Mouse (Mus musculus) activated CD4-positive, CD25-positive, alpha-beta regulatory T cell, adult 9 weeks (primary cell): ENCODE measurements around the gene Sigirr. TPM values are rescaled to one million over a fixed set of nuclear protein-coding genes. Genes with fewer than 3 reads are reported as not detected.

Experiments
- polyA plus RNA-seq: library from polyadenylated mRNA; unstranded; fragments of 100-300 nt; shearing (Covaris generic); gene quantifications from one replicate; pipeline ENCODE4 v1.2.1, GENCODE M21; 2017

The Sigirr gene
- polyA plus RNA-seq = 240 TPM

DNA sequence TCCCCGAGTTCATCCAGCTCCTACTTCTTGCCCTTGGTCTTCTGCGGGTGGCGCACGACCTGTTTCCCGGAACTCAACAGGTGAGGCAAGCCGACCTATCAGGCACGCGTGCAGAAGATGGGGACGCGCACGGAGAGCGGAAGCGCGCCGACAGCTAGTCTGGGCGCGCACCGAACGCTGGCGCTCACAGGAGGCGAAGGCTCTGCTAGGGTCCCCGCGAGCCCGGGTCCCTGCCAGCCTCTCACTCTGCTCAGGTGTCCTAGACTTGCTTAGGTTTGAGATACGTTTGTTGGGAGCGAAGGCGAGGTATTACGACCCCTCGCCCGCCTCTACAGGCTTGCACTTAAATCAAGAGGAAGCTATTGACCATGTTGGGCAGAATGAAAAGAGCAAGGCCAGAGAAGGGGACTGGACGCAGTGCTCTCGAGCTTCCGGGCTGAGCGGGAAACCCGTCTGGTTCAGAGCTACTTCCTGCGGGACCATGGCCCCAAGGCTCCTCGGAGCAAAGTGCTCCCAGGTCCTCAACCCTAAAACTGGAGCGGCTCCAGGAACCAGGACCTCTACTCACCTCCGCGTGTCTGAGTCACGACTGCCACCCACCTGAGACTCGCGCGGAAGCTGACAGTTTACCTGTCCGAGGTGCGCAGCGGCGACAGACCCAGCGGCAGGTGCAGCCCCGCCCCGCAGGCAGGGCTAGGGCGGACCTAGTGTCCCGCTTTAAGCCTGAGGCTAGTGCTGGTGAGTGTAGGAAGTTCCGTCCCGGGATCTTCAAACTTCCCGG lies at the start of gene Sigirr:
Gene Sigirr, minus strand, starts transcription at position 662 of the 781 bp plus-strand sequence.

DNA sequence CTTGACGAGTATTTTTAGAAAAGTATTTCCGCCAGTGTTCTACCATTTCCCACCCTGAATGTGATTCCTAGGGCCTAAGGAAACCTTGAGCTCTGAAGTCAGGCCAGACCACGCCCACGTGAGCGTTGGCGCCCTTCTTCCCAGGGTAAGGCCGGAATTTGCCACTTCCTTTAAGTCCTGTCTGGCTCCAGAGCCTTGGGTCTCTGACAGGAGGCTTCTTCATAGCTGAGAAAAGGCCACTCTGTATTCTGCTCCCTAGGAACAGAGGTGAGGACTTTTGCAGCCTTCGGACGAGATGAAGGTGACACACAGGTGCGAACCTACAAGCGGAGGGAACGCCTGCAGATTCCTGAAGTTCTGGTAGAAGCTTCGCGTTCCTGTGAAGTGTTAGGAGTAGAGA lies 21.9 kb upstream of the Sigirr start, which contains the start of gene Ptdss2:
Gene Ptdss2, plus strand, starts transcription at position 138 of the 400 bp plus-strand sequence.

DNA sequence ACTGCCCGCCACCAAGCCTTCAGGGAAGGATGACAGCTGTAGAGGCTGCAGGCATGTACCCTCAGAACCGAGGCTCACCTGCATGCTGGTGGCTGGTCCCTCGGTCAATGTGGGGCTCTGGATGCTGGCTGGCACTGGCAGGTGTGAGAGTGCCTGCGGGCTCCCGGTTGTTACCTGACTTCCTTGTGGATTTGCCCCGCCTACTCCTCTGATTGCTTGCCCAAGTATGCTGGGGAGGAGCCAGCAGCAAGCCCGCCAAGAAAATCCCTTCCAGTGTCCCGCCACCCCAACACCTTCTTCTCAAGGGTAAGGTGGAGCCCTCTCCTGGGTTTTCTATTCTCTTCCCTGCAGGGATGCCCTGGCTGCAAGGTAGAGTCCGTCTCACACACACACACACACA lies 17.3 kb upstream of the Sigirr start, which contains the start of gene Ano9:
Gene Ano9, minus strand, starts transcription at position 171 of the 400 bp plus-strand sequence.

DNA sequence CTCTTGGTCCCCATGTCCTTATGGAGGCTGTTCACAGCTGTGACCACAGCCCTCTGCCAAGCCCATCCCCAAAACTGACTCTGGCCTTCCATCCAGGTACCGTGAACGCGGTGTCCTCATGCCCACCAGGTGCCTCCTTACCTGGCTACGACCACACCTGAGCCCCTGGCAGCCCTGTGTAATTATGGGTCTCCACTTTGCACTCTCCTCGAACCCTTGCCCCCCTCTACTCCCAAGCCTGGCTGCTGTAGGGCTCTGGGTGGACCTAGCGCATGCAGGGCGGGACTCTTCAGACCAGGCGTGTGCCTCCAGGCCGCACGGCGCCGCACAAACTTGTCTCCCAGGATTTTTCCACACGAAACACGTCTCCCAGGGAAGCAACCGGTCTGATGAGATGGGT lies 22.5 kb downstream of the Sigirr start, which contains the start of gene Pkp3:
Gene Pkp3, plus strand, starts transcription at position 378 of the 400 bp plus-strand sequence.

DNA sequence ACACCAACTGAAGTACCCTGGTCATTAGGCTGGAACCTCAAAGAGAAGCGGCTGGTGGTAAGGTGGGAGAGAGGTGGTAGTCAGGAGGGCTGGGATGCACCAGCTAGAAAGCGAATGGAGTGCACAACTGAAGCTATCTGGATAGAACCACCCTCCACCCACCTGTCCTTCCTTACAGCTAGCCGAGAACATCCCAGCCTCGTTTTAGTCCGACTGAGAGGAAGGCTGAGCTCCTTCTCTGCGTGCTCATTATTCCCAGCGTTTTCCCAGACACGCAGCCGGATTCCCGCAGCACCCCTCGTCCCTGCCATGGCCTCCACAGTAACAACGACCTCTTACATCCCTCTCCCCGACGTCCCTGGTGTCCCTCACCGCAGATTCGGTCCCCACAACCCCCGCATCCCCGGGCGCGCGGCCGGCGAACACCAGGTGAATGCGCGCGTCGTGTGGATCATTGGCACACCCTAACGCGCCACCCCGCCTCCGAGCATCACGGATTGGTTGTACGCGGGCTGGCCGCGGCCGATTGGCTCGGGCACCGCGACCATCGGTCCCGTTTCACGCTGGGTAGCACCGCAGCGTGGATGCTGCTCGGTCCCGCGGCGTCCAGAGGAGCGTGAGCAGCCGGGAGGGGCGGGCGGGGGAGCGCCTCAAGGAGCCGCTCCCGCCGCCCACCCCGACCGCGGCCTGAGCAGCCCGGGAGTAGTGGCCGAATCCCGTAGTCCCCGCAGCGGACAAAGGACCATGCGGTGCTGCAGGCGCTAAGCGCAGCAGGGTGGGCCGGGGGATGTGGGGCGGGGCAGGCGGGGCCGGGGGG lies 39.7 kb downstream of the Sigirr start, which contains the start of gene B4galnt4:
Gene B4galnt4, plus strand, starts transcription at position 679 of the 817 bp plus-strand sequence.

Other genes with a start within 250 kb of the Sigirr start
- gene Gm45785, start 244.2 kb downstream of the Sigirr start, polyA plus RNA-seq = not detected
- 138 TPM for gene Ric8a, start 243.6 kb downstream of the Sigirr start, polyA plus RNA-seq
- gene Bet1l, start 243.0 kb downstream of the Sigirr start, polyA plus RNA-seq = 52.1 TPM
- gene Psmd13, start 218.6 kb downstream of the Sigirr start, polyA plus RNA-seq = 226 TPM
- 10.2 TPM for gene Sirt3, start 218.3 kb downstream of the Sigirr start, polyA plus RNA-seq
- not detected for gene Cox8b, start 200.1 kb downstream of the Sigirr start, polyA plus RNA-seq
- not detected for gene Nlrp6, start 179.7 kb downstream of the Sigirr start, polyA plus RNA-seq
- 39.5 TPM for gene Pgghg, start 159.2 kb downstream of the Sigirr start, polyA plus RNA-seq
- 0.73 TPM for gene Ifitm5, start 150.3 kb downstream of the Sigirr start, polyA plus RNA-seq
- not detected for gene Gm45717, start 144.6 kb downstream of the Sigirr start, polyA plus RNA-seq
- 27.5 TPM for gene Ifitm2, start 144.6 kb downstream of the Sigirr start, polyA plus RNA-seq
- not detected for gene Ifitm1, start 133.4 kb downstream of the Sigirr start, polyA plus RNA-seq
- 16.4 TPM for gene Ifitm3, start 89.8 kb downstream of the Sigirr start, polyA plus RNA-seq
- gene Ifitm6, start 82.6 kb downstream of the Sigirr start, polyA plus RNA-seq = not detected
- gene Gm17387, start 71.4 kb downstream of the Sigirr start, polyA plus RNA-seq = not detected
- gene B4galnt4, start 39.5 kb downstream of the Sigirr start, polyA plus RNA-seq = 13.8 TPM
- 330 TPM for gene Pkp3, start 22.4 kb downstream of the Sigirr start, polyA plus RNA-seq
- gene Ano9, start 17.2 kb upstream of the Sigirr start, polyA plus RNA-seq = 0.54 TPM
- gene Ptdss2, start 21.8 kb upstream of the Sigirr start, polyA plus RNA-seq = 17.4 TPM
- gene Rnh1, start 72.3 kb upstream of the Sigirr start, polyA plus RNA-seq = 160 TPM
- 4.6 TPM for gene Hras, start 93.4 kb upstream of the Sigirr start, polyA plus RNA-seq
- gene Lrrc56, start 93.6 kb upstream of the Sigirr start, polyA plus RNA-seq = 3.6 TPM
- gene Lmntd2, start 113.5 kb upstream of the Sigirr start, polyA plus RNA-seq = 14.3 TPM
- 22.1 TPM for gene Rassf7, start 115.3 kb upstream of the Sigirr start, polyA plus RNA-seq
- gene Phrf1, start 128.2 kb upstream of the Sigirr start, polyA plus RNA-seq = 130 TPM
- 110 TPM for gene Irf7, start 165.9 kb upstream of the Sigirr start, polyA plus RNA-seq
- not detected for gene Cdhr5, start 176.2 kb upstream of the Sigirr start, polyA plus RNA-seq
- not detected for gene Sct, start 178.6 kb upstream of the Sigirr start, polyA plus RNA-seq
- gene Drd4, start 191.4 kb upstream of the Sigirr start, polyA plus RNA-seq = not detected
- 14.8 TPM for gene Deaf1, start 227.1 kb upstream of the Sigirr start, polyA plus RNA-seq
- 37.9 TPM for gene Tmem80, start 227.2 kb upstream of the Sigirr start, polyA plus RNA-seq
- not detected for gene Eps8l2, start 238.3 kb upstream of the Sigirr start, polyA plus RNA-seq